Mouse (Mus musculus) CH12.LX (cell line): Measurements from ENCODE around the gene Cc2d1b. TPM values are rescaled to one million over a fixed set of nuclear protein-coding genes. Genes with fewer than 3 reads are reported as not detected.

Experiments used
- DNase-seq: peaks from one replicate; pipeline ENCODE4 v3.0.0-alpha.2; 2013; ENCODE audit errors: extremely low read depth
- H3K27ac ChIP-seq: 2 replicates; pipeline ENCODE4 v1.5.1; 2012; ENCODE audit warnings: low read depth, mild to moderate bottlenecking, control low read depth, moderate library complexity; ENCODE audit not compliant: insufficient read depth
- H3K27me3 ChIP-seq: replicated peaks from 2 replicates; pipeline ENCODE3; 2012; ENCODE audit warnings: inconsistent platforms
- H3K36me3 ChIP-seq, 2 experiments: replicated peaks in 1 of 2; 2 replicates each; pipeline versions ENCODE3 to v1.6.1; 2012; ENCODE audit warnings: inconsistent platforms in 1 of 2, low read length in 1 of 2, mild to moderate bottlenecking in 1 of 2, mixed read lengths in 1 of 2, moderate library complexity in 1 of 2; ENCODE audit not compliant: control insufficient read depth in 1 of 2, insufficient read depth in 1 of 2
- H3K4me1 ChIP-seq, 2 experiments: 2 replicates each; pipeline ENCODE4 v1.6.1; 2012; ENCODE audit warnings: inconsistent platforms in 1 of 2, moderate library complexity in 1 of 2; ENCODE audit not compliant: insufficient read depth in 2 of 2, control insufficient read depth in 1 of 2
- H3K4me2 ChIP-seq: 2 replicates; pipeline ENCODE4 v1.6.1; 2012; ENCODE audit warnings: low read depth, mild to moderate bottlenecking, control low read depth; ENCODE audit not compliant: poor library complexity, insufficient read depth, severe bottlenecking
- H3K4me3 ChIP-seq, 3 experiments: fragments of 150-350 bp in 1 of 3; sonication (generic) in 1 of 3; replicated peaks in 1 of 3; 2 replicates each; pipeline versions ENCODE3 to v1.5.1; 2011 to 2012; ENCODE audit warnings: low read depth in 2 of 3, low read length in 2 of 3, mild to moderate bottlenecking in 2 of 3, moderate library complexity in 2 of 3, control low read depth in 1 of 3, improper control_type of control experiment in 1 of 3, inconsistent platforms in 1 of 3, mixed read lengths in 1 of 3; ENCODE audit not compliant: poor library complexity in 1 of 3
- H3K79me2 ChIP-seq: replicated peaks from 2 replicates; pipeline ENCODE4 v1.6.1; 2012; ENCODE audit warnings: mild to moderate bottlenecking, moderate library complexity; ENCODE audit not compliant: control insufficient read depth, poor library complexity, insufficient read depth, severe bottlenecking; ENCODE audit errors: extremely low read depth
- H3K9ac ChIP-seq: 2 replicates; pipeline ENCODE4 v1.6.1; 2012; ENCODE audit warnings: low read depth, mild to moderate bottlenecking, control low read depth, moderate library complexity; ENCODE audit not compliant: insufficient read depth
- H3K9me3 ChIP-seq: replicated peaks from 2 replicates; pipeline ENCODE3; 2012; ENCODE audit warnings: low read length, inconsistent platforms, mixed read lengths
- BHLHE40 ChIP-seq: IDR thresholded peaks from 2 replicates; pipeline ENCODE4 v1.6.1; 2011; ENCODE audit warnings: mild to moderate bottlenecking, low read depth, low read length, improper control_type of control experiment
- CHD2 ChIP-seq: IDR thresholded peaks from 2 replicates; pipeline ENCODE4 v1.6.1; 2011; ENCODE audit warnings: low read length, improper control_type of control experiment
- CTCF ChIP-seq, 2 experiments: IDR thresholded peaks in 1 of 2; conservative IDR thresholded peaks in 1 of 2; 2 replicates each; pipeline ENCODE4 v1.5.1; 2011 to 2012; ENCODE audit warnings: low read depth in 2 of 2, low read length in 2 of 2, improper control_type of control experiment in 1 of 2, inconsistent platforms in 1 of 2, mild to moderate bottlenecking in 1 of 2, moderate library complexity in 1 of 2
- HCFC1 ChIP-seq: IDR thresholded peaks from 2 replicates; pipeline ENCODE4 v1.6.1; 2012; ENCODE audit warnings: low read depth, mild to moderate bottlenecking, inconsistent platforms, low read length, improper control_type of control experiment
- IRF4 ChIP-seq: IDR thresholded peaks from 2 replicates; pipeline ENCODE4 v1.6.1; 2014; ENCODE audit warnings: low read depth, mild to moderate bottlenecking, inconsistent platforms, low read length, improper control_type of control experiment
- KAT2A ChIP-seq: IDR thresholded peaks from 2 replicates; pipeline ENCODE4 v1.6.1; 2012; ENCODE audit warnings: low read length, improper control_type of control experiment, inconsistent platforms; ENCODE audit not compliant: insufficient replicate concordance
- MEF2A ChIP-seq: IDR thresholded peaks from 2 replicates; pipeline ENCODE4 v1.6.1; 2014; ENCODE audit warnings: low read depth, mild to moderate bottlenecking, inconsistent platforms, low read length, improper control_type of control experiment, borderline replicate concordance
- MYC ChIP-seq: IDR thresholded peaks from 2 replicates; pipeline ENCODE4 v1.6.1; 2011; ENCODE audit warnings: low read depth, mild to moderate bottlenecking, improper control_type of control experiment, low read length
- NELFE ChIP-seq: IDR thresholded peaks from 2 replicates; pipeline ENCODE4 v1.6.1; 2011; ENCODE audit warnings: low read depth, low read length, improper control_type of control experiment
- POLR2A ChIP-seq: IDR thresholded peaks from 2 replicates; pipeline ENCODE4 v1.6.1; 2011; ENCODE audit warnings: low read depth, mild to moderate bottlenecking, improper control_type of control experiment, low read length
- RAD21 ChIP-seq: IDR thresholded peaks from 2 replicates; pipeline ENCODE4 v1.6.1; 2011; ENCODE audit warnings: low read depth, mild to moderate bottlenecking, low read length, improper control_type of control experiment, moderate library complexity
- RCOR1 ChIP-seq: conservative IDR thresholded peaks from 2 replicates; pipeline ENCODE4 v1.6.1; 2012; ENCODE audit warnings: low read depth, mild to moderate bottlenecking, inconsistent platforms, low read length, improper control_type of control experiment
- SIN3A ChIP-seq: IDR thresholded peaks from 2 replicates; pipeline ENCODE4 v1.6.1; 2012; ENCODE audit warnings: low read length, improper control_type of control experiment, inconsistent platforms
- SMC3 ChIP-seq: IDR thresholded peaks from 2 replicates; pipeline ENCODE4 v1.6.1; 2011; ENCODE audit warnings: low read depth, low read length, improper control_type of control experiment
- TBP ChIP-seq: conservative IDR thresholded peaks from 2 replicates; pipeline ENCODE4 v1.6.1; 2011; ENCODE audit warnings: low read depth, low read length, improper control_type of control experiment
- UBTF ChIP-seq: IDR thresholded peaks from 2 replicates; pipeline ENCODE4 v1.6.1; 2012; ENCODE audit warnings: low read depth, mild to moderate bottlenecking, inconsistent platforms, low read length, improper control_type of control experiment, moderate library complexity
- USF2 ChIP-seq: conservative IDR thresholded peaks from 2 replicates; pipeline ENCODE4 v1.6.1; 2011; ENCODE audit warnings: low read depth, low read length, improper control_type of control experiment
- ZC3H11A ChIP-seq: IDR thresholded peaks from 2 replicates; pipeline ENCODE4 v1.6.1; 2012; ENCODE audit warnings: low read depth, mild to moderate bottlenecking, inconsistent platforms, low read length, improper control_type of control experiment
- ZKSCAN1 ChIP-seq: IDR thresholded peaks from 2 replicates; pipeline ENCODE4 v1.6.1; 2012; ENCODE audit warnings: low read depth, inconsistent platforms, low read length, improper control_type of control experiment, borderline replicate concordance
- ZMIZ1 ChIP-seq: IDR thresholded peaks from 2 replicates; pipeline ENCODE4 v1.6.1; 2012; ENCODE audit warnings: low read depth, mild to moderate bottlenecking, inconsistent platforms, low read length, improper control_type of control experiment
- dilution Hi-C: fragments of 300-500 bp; cut with MboI; formaldehyde crosslinking; loops from 2 replicates; pipeline ENCODE4 v1.14.3; 2020; ENCODE audit warnings: low sequenced_read_pairs; ENCODE audit not compliant: extremely low pct_unique_long_range_greater_than_20kb, extremely low pct_ligation_motif_present
- in situ Hi-C: fragments of 300-500 bp; cut with MboI; formaldehyde crosslinking; loops from 3 replicates; pipeline ENCODE4 v1.14.3; 2019; ENCODE audit warnings: low sequenced_read_pairs, low pct_ligation_motif_present, low pct_unique_long_range_greater_than_20kb, mixed read lengths
- polyA plus RNA-seq: library from polyadenylated mRNA; unstranded; fragments of >175 nt; gene quantifications from 2 replicates; pipeline ENCODE4 v1.2.1, GENCODE M21; 2012; ENCODE audit warnings: low read depth; ENCODE audit not compliant: insufficient read length
- total RNA-seq, 2 experiments: library from RNA; depleted of rRNA; stranded (reverse); fragments of 300-350 nt in 1 of 2; fragments of >200 nt in 1 of 2; gene quantifications; 2 replicates each; pipeline ENCODE4 v1.2.3; 2012 to 2014

Cc2d1b gene
- total and polyA plus RNA-seq, 3 experiments = 48.9 to 61.4 (median 57.5) TPM

DNA sequence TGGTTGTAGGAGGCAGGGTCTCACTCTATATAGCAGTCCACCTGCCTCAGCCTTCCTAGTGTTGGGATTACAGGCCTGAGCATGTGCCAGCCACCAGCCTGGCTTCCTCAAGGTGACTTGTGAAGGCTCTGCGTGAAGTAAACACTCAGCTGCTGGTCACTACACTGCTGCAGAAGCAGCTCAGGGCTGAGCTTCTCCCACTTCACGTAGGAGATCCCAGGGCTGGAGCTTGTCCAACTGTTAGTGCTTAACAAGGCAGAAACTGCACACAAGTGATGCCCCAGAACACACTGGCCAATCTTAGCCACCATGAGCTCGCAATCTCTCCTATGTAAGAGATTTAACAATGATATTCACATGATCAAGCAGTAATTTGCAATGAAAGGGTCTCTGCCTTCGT is 15.0 kb downstream of the Cc2d1b start:
- Histone ChIP-seq H3K4me2 (no peak overlapping the region), H3K4me3 (no peak overlapping the region), H3K79me2 (no peaks in the 10 kb centered on the region), H3K9me3 (no peaks in the 10 kb centered on the region), H3K4me1 (peaks cover 17 to 32% of the 10 kb centered on the region in 2 experiments), H3K9ac (no peak overlapping the region), H3K27ac (no peak overlapping the region), H3K27me3 (no peaks in the 10 kb centered on the region), H3K36me3 (peaks cover 43 to 71% of the 10 kb centered on the region in 2 experiments)
- no peak for TF ChIP-seq CTCF (conservative IDR thresholded peaks at IDR 0.05 in 1 of 2, IDR thresholded peaks at IDR 0.05 in 1 of 2; ENCODE audit: low read depth in 2 of 2, low read length in 2 of 2)
- TF ChIP-seq UBTF = no peak
- TF ChIP-seq RAD21 = no peak
- no peak for TF ChIP-seq KAT2A
- no peak for TF ChIP-seq TBP
- no peak for TF ChIP-seq SIN3A
- no peak for TF ChIP-seq USF2
- TF ChIP-seq ZC3H11A = no peak
- TF ChIP-seq SMC3 = no peak
- TF ChIP-seq MYC = no peak
- no peak for TF ChIP-seq BHLHE40
- TF ChIP-seq RCOR1 = no peak
- no peak for TF ChIP-seq IRF4
- no peak for DNase-seq
- in situ Hi-C loops (no loop called here), dilution Hi-C loops (no loop called here)

- no peaks in the 10 kb centered on the region for H3K9me3 ChIP-seq
- no peak overlapping the region for H3K4me3 ChIP-seq
- dilution Hi-C loops = no loop called here
- no peak overlapping the region for H3K4me2 ChIP-seq
- in situ Hi-C loops = no loop called here
- no peak overlapping the region for H3K9ac ChIP-seq
- H3K36me3 ChIP-seq = peaks cover 39 to 67% of the 10 kb centered on the region in 2 experiments
- TF ChIP-seq HCFC1 (no peak), POLR2A (no peak), MEF2A (no peak), MYC (no peak), ZKSCAN1 (no peak), CHD2 (no peak), ZMIZ1 (no peak), USF2 (no peak), NELFE (no peak)
- H3K27me3 ChIP-seq = no peaks in the 10 kb centered on the region
- DNase-seq = no peak
- H3K4me1 ChIP-seq = peaks cover 18 to 35% of the 10 kb centered on the region in 2 experiments
- no peak overlapping the region for H3K27ac ChIP-seq
- no peaks in the 10 kb centered on the region for H3K79me2 ChIP-seq
These were observed 15.4 kb downstream of the Cc2d1b start for GRCm38 (mm10) chr4:108635101-108635500.
